Mouse (Mus musculus): ENCODE data around the gene Zfp69. TPM values are rescaled to one million over a fixed set of nuclear protein-coding genes. Genes with fewer than 3 reads are reported as not detected.

Gene Zfp69
- 2.9 and 3.2 TPM in 2 replicates for polyA plus RNA-seq (2011; ENCODE audit: insufficient read depth, insufficient read length, low read depth, missing spikeins)

DNA sequence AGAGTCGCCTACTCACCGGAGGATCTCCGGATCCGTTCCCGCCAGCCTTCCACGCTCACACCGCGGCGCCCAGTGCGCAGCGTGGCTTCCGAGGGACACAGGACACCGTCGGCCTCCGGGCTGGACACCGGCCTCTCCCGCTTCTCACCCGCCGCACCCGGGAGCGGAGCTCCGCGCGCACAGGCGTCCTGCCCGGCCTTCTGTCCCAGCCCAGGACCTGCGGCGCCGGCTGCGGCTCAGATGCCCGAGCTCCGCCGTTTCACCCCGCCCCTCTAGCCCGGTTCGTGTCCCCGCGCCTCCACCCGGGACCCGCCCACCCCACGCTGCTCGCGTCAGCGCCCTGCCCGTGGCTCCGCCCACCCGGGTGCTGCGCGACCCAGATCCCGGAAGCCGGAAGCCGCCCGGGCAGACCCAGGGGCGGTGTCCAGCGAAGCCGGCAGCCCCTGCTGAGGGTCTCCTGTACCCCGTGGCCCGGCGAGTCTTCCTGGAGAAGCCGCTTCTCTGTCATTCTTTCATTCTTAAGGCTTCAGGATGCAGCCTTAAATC is at the start of gene Zfp69:
Zfp69 (minus strand) TSS at position 272 of the 546 bp plus-strand sequence.
- Histone ChIP-seq H3K9me3 (replicated peaks; ENCODE audit: control insufficient read depth, insufficient read depth, low read length, poor library complexity, severe bottlenecking) (no peaks in the 10 kb centered on the region), H3K4me1 (ENCODE audit: control insufficient read depth, insufficient read depth, low read length) (no peaks in the 10 kb centered on the region), H3K9ac (ENCODE audit: low read depth, poor library complexity, severe bottlenecking) (peak within 1 kb of the TSS; percentile 91), H3K36me3 (ENCODE audit: control insufficient read depth, insufficient read depth, low read length, poor library complexity, severe bottlenecking) (no peaks in the 10 kb centered on the region), H3K4me3 (ENCODE audit: low read depth, low read length) (peak within 1 kb of the TSS; percentile 79), H3K27ac (ENCODE audit: insufficient read depth, low read length) (no peak within 1 kb of the TSS; the same call in 1 of the 2 replicates), H3K27me3 (ENCODE audit: control insufficient read depth, insufficient read depth, low read length, poor library complexity, severe bottlenecking) (no peaks in the 10 kb centered on the region)
- TF ChIP-seq CTCF (IDR thresholded peaks at IDR 0.05; ENCODE audit: low read depth, low read length) = no peak

- Histone ChIP-seq H3K27me3 (ENCODE audit: control insufficient read depth, insufficient read depth, low read length, poor library complexity, severe bottlenecking) (no peaks in the 10 kb centered on the region), H3K36me3 (ENCODE audit: control insufficient read depth, insufficient read depth, low read length, poor library complexity, severe bottlenecking) (no peaks in the 10 kb centered on the region), H3K27ac (ENCODE audit: insufficient read depth, low read length) (no peak overlapping the region), H3K4me1 (ENCODE audit: control insufficient read depth, insufficient read depth, low read length) (no peaks in the 10 kb centered on the region), H3K9ac (ENCODE audit: low read depth, poor library complexity, severe bottlenecking) (no peak overlapping the region), H3K9me3 (replicated peaks; ENCODE audit: control insufficient read depth, insufficient read depth, low read length, poor library complexity, severe bottlenecking) (no peaks in the 10 kb centered on the region), H3K4me3 (ENCODE audit: low read depth, low read length) (no peak overlapping the region)
- TF ChIP-seq POLR2A (IDR thresholded peaks at IDR 0.05; ENCODE audit: insufficient read depth, low read length) (no peak), CTCF (IDR thresholded peaks at IDR 0.05; ENCODE audit: low read depth, low read length) (no peak), EP300 (IDR thresholded peaks at IDR 0.05; ENCODE audit: insufficient read depth, low read depth, low read length) (no peak)
Measured at GRCm38 (mm10) chr4:121001042-121001441, 49.5 kb upstream of the Zfp69 start.

DNA sequence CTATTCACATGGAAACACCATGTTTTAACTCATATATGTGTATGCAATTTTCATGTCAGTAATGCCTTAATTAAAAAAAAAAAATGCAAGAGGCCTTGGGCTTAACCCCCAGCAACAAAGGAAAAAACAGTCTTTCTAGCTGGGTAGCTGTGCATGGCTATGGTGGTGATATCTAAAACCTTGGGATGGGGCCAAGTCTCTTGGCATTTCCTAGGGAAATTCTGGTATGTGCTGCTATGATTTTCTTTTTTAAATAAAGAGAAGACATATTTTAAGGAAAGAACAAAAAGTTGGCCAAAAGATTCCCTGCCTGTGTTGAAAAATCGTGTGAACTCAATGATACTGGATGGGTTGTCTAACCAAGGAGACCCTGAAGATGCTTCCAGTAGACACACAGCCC is 44.4 kb upstream of the Zfp69 start:
- H3K27me3 ChIP-seq (ENCODE audit: control insufficient read depth, insufficient read depth, low read length, poor library complexity, severe bottlenecking) = no peaks in the 10 kb centered on the region
- H3K27ac ChIP-seq (ENCODE audit: insufficient read depth, low read length) = no peak overlapping the region
- TF ChIP-seq EP300 (IDR thresholded peaks at IDR 0.05; ENCODE audit: insufficient read depth, low read depth, low read length) (no peak), CTCF (IDR thresholded peaks at IDR 0.05; ENCODE audit: low read depth, low read length) (no peak), POLR2A (IDR thresholded peaks at IDR 0.05; ENCODE audit: insufficient read depth, low read length) (no peak)
- no peak overlapping the region for H3K9ac ChIP-seq (ENCODE audit: low read depth, poor library complexity, severe bottlenecking)
- no peaks in the 10 kb centered on the region for H3K9me3 ChIP-seq (replicated peaks; ENCODE audit: control insufficient read depth, insufficient read depth, low read length, poor library complexity, severe bottlenecking)
- no peaks in the 10 kb centered on the region for H3K4me1 ChIP-seq (ENCODE audit: control insufficient read depth, insufficient read depth, low read length)
- no peak overlapping the region for H3K4me3 ChIP-seq (ENCODE audit: low read depth, low read length)
- H3K36me3 ChIP-seq (ENCODE audit: control insufficient read depth, insufficient read depth, low read length, poor library complexity, severe bottlenecking) = no peaks in the 10 kb centered on the region

DNA sequence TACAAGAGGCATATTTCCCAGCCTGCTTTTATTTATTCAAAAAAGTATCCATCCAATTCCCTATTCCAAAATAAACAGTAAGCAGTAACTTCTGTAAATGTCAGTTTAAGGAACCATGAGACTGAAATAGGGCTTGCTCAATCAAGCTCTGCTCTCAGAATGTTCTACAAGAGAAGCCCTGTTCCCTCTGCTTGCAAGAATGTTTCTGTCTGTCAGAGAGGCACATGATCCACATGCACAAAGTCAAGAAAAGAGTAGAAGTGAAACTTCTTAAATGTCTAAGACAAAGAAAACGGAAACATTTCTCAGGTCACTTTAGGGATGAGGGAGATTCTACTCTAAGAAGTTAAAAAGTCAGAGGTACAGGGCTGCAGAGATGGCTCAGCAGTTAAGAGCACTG is 41.5 kb upstream of the Zfp69 start:
- H3K9me3 ChIP-seq (replicated peaks; ENCODE audit: control insufficient read depth, insufficient read depth, low read length, poor library complexity, severe bottlenecking) = no peaks in the 10 kb centered on the region
- no peak overlapping the region for H3K27ac ChIP-seq (ENCODE audit: insufficient read depth, low read length)
- no peaks in the 10 kb centered on the region for H3K27me3 ChIP-seq (ENCODE audit: control insufficient read depth, insufficient read depth, low read length, poor library complexity, severe bottlenecking)
- H3K4me3 ChIP-seq (ENCODE audit: low read depth, low read length) = no peak overlapping the region
- H3K4me1 ChIP-seq (ENCODE audit: control insufficient read depth, insufficient read depth, low read length) = no peaks in the 10 kb centered on the region
- no peaks in the 10 kb centered on the region for H3K36me3 ChIP-seq (ENCODE audit: control insufficient read depth, insufficient read depth, low read length, poor library complexity, severe bottlenecking)
- no peak overlapping the region for H3K9ac ChIP-seq (ENCODE audit: low read depth, poor library complexity, severe bottlenecking)
- TF ChIP-seq CTCF (IDR thresholded peaks at IDR 0.05; ENCODE audit: low read depth, low read length) = no peak
- TF ChIP-seq POLR2A (IDR thresholded peaks at IDR 0.05; ENCODE audit: insufficient read depth, low read length) = no peak
- TF ChIP-seq EP300 (IDR thresholded peaks at IDR 0.05; ENCODE audit: insufficient read depth, low read depth, low read length) = no peak

DNA sequence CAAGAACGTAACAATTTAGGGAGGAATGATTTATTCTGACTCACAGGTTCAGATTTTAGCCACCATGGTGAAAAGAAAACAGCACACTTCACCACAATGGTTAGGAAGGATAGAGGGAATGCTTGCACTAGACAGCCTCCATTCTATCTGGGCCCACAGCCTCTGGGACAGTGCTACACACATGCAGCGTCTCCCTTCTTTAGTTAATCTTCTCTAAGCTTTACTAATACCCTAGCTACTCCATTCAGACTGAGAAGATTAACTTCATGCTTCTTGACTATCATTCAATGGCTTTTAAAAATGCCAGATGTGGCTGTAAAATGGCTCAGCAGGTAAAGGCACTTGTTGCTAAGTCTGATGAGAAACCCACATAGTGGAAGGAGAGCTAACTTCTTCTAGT is 40.8 kb upstream of the Zfp69 start:
- Histone ChIP-seq H3K27me3 (ENCODE audit: control insufficient read depth, insufficient read depth, low read length, poor library complexity, severe bottlenecking) (no peaks in the 10 kb centered on the region), H3K4me1 (ENCODE audit: control insufficient read depth, insufficient read depth, low read length) (no peaks in the 10 kb centered on the region), H3K9ac (ENCODE audit: low read depth, poor library complexity, severe bottlenecking) (no peak overlapping the region), H3K4me3 (ENCODE audit: low read depth, low read length) (no peak overlapping the region), H3K27ac (ENCODE audit: insufficient read depth, low read length) (no peak overlapping the region), H3K36me3 (ENCODE audit: control insufficient read depth, insufficient read depth, low read length, poor library complexity, severe bottlenecking) (no peaks in the 10 kb centered on the region), H3K9me3 (replicated peaks; ENCODE audit: control insufficient read depth, insufficient read depth, low read length, poor library complexity, severe bottlenecking) (no peaks in the 10 kb centered on the region)
- TF ChIP-seq EP300 (IDR thresholded peaks at IDR 0.05; ENCODE audit: insufficient read depth, low read depth, low read length) (no peak), POLR2A (IDR thresholded peaks at IDR 0.05; ENCODE audit: insufficient read depth, low read length) (no peak), CTCF (IDR thresholded peaks at IDR 0.05; ENCODE audit: low read depth, low read length) (no peak)

GRCm38 (mm10) chr4:120987319-120987718 is 35.8 kb upstream of the Zfp69 start:
- TF ChIP-seq EP300 (IDR thresholded peaks at IDR 0.05; ENCODE audit: insufficient read depth, low read depth, low read length) = no peak
- TF ChIP-seq POLR2A (IDR thresholded peaks at IDR 0.05; ENCODE audit: insufficient read depth, low read length) = no peak
- no peak for TF ChIP-seq CTCF (IDR thresholded peaks at IDR 0.05; ENCODE audit: low read depth, low read length)
- Histone ChIP-seq H3K4me1 (ENCODE audit: control insufficient read depth, insufficient read depth, low read length) (no peaks in the 10 kb centered on the region), H3K4me3 (ENCODE audit: low read depth, low read length) (no peak overlapping the region), H3K27me3 (ENCODE audit: control insufficient read depth, insufficient read depth, low read length, poor library complexity, severe bottlenecking) (no peaks in the 10 kb centered on the region), H3K27ac (ENCODE audit: insufficient read depth, low read length) (no peak overlapping the region), H3K36me3 (ENCODE audit: control insufficient read depth, insufficient read depth, low read length, poor library complexity, severe bottlenecking) (peaks cover 3% of the 10 kb centered on the region; the same call in 1 of the 2 replicates), H3K9ac (ENCODE audit: low read depth, poor library complexity, severe bottlenecking) (no peak overlapping the region), H3K9me3 (replicated peaks; ENCODE audit: control insufficient read depth, insufficient read depth, low read length, poor library complexity, severe bottlenecking) (no peaks in the 10 kb centered on the region)

Measured in ES-Bruce4 (cell line).